Mouse (Mus musculus) cerebellum, adult 2 months (tissue): ENCODE measurements around the gene Wif1.

Experiments used
- CTCF ChIP-seq: fragments of 200-500 bp; IDR thresholded peaks from 2 replicates; pipeline ENCODE4 v1.5.1; 2011; ENCODE audit warnings: low read depth, mild to moderate bottlenecking, control low read depth, low read length, moderate library complexity, borderline replicate concordance; ENCODE audit not compliant: insufficient read depth
- POLR2A ChIP-seq: fragments of 200-500 bp; IDR thresholded peaks from 2 replicates; pipeline ENCODE4 v1.6.1; 2011; ENCODE audit warnings: low read length, control low read depth, borderline replicate concordance; ENCODE audit not compliant: insufficient read depth

GRCm38 (mm10) chr10:121052076-121052475 lies 18.3 kb downstream of the Wif1 start:
- TF ChIP-seq CTCF (no peak), POLR2A (no peak)
